Mouse (Mus musculus): Measurements from ENCODE around the gene Trit1.
"Not testable (repeated sequence)": the region's sequence is repeated elsewhere in the genome, so short reads cannot be mapped to it uniquely, and the experiment has no call there.

The Trit1 gene

DNA sequence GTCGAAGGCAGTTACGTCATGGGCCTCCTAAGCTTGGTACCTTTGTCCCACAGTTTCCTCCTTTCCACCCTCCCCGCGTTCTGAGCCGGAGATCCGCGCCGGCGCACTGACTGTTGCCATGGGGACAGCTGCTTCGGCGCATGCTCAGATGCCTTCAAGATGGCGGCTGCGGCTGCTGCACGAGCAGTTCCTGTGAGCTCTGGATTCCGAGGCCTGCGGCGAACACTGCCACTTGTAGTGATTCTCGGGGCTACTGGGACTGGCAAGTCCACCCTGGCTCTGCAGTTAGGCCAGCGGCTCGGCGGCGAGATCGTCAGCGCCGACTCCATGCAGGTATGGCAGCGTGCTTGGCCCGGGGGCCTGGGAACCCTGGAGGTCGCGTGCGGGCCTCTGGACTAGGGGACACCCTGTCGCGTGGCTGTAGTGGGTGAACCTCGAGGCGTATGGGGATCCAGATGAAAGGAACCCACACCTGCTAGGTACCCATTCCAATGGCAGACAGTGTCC is at the start of gene Trit1:
TSS of gene Trit1 (plus strand) at position 147 of the 507 bp plus-strand sequence.
- DNase-seq (ENCODE audit: low spot score) = peak; percentile 89

DNA sequence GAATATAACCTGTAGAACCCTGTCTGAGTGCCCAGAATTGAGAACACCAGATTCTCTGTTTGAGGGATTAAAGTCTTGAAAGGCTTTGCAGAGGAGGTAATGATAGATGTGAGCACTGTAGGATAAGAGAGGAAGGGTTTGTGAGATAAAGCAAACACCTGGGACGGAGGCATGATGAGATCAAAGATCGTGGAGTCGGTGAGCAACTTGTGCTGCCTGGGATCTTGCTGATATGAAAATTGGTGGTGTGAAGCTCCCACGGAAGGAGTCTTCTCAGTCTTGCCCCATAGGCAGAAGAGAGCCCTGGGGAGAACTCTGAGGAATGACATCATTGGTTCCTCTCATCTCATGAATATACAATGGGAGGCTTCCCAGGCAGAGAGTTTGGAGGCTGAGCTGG is 48.3 kb upstream of the Trit1 start:
- no peak for DNase-seq (ENCODE audit: low spot score)

DNA sequence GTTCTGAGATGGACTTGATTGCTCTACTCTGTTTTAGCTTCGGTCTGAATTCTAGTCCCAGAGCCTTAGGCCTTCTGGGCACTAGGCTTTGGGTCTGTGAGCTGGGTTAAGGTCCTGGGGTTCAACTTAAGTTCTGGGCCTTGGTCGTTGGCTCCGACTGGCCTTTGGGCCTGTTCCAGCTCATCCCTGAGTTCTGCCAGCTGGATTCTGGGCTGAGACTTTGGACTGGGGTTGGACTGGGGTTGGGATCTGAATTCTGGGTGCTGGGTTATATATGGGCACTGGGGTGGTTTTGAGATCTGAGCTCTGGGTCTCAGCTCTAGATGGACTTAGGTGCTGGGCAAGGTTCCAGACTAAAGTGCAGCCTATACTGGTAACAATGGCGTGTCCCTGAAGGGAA is 45.2 kb upstream of the Trit1 start:
- no peak for DNase-seq (ENCODE audit: low spot score)

DNA sequence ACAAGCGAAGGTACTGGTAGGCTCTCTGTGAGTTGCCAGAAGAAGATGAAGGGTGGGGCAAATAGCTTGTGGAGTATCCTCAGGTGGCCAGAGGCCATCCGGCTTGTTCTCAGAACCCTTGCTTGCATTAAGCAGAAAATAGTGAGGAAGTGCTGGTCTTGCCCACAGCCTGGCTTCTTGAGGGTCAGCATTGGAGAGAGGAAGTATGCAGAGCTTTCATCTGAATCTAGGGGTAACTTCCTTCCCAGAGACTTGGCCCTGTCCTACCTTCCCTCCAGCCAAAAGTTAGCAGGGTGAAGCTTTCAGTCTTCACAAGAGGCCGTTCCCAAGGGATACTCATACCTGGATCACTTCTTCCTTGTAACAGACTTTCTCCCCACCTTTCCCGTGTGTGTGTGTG is 44.8 kb upstream of the Trit1 start:
- no peak for DNase-seq (ENCODE audit: low spot score)

DNA sequence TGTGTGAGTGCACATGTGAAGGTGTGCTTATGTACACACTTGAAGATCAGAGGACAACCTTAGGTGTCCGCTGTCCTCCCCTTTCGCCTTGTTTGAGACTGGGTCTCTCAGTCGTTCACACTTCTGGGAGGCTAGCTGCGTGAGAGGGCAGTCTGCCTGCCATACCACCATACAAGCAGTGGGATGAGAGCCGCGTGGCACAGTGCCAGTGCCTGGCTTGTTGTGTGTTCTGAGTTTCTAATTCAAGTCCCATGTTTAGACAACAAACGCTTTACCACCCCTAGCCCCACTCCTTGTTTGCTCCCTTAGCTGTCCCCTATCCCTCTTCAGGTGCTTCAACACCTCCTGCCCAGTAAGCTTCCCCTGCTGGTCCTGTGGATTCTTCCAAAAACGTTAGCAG is 44.3 kb upstream of the Trit1 start:
- DNase-seq (ENCODE audit: low spot score) = no peak

DNA sequence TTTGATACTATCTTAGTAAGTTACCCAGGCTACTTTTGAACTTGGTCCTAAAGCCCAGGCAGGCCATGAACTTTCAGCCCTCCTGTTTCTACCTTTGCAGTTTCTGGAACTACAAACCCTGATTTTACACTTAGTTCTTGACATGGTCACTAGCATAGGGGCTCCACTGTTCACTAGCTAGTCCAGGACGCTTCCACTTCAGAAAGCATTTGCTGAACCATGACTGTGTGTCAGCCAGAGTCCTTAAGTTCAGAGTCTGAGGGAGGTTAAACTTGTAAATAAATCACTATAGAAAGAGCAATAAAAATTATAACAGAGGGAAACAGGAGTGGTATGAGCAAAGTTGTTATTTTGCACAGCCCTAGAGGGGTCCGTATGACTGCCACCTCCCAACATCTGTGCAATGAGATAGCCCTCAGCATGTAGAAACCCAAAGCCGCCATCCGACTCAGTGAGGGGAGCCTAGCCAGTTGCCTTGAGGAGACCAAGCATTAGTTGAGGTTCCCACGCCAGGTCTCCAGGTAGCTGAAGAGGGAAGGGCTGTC is 41.3 kb upstream of the Trit1 start:
- DNase-seq (ENCODE audit: low spot score) = no peak

DNA sequence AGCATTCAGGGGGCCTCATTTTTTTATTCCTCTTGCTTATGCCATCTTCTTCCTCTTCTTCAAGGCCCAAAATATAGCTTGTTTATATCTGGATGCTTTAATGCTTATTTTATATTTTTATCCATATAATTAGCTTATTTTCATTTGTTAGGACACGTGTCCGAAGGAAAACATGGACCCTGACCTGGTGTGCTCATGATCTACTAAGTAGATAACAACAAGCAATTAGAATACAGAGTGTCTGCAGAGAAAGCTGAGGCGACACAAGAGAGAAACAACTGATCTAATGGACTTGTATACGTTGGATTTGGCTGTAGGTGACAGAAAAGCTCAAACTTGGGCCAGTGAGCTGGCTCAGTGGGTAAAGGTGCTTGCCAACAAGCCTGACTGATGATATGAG is 39.5 kb upstream of the Trit1 start:
- no peak for DNase-seq (ENCODE audit: low spot score)

DNA sequence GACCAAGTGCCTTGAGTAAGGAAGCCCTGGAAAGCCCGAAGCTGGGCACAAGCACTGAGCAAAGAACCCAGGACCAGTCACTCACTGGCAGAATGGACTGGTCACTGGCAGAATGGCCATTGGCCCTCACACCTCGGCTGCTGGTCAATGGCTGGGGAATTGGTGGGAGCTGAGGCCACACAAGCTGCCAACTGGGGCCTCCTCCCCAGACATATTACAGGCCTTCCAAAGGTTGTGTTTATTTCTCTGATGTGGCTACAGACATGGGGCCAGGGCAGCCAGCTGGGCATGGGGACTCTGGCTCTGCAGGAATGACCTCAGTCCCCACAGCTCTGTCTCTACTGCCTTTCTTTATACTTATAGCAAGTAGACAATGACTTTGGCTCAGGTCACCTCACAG is 37.5 kb upstream of the Trit1 start:
- DNase-seq (ENCODE audit: low spot score) = no peak

DNA sequence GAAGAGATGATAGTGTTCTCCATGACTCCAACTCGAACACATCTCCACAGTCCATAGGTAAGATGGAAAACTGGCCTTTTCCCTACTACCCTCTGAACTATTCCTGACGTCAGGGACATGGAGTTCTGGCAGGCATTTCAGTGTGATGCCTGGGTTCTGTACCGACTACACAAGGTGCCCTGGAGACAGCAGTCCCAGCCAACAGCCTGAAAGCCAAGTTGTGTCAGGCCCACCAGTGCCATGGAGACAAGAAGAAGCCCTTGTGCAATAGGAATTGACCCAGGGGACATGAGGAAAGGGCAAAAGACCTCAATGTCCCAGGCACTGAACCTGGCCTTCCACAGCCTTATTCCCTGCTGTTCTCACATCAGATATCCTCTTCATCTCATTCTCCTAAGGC is 36.6 kb upstream of the Trit1 start:
- DNase-seq (ENCODE audit: low spot score) = no peak

DNA sequence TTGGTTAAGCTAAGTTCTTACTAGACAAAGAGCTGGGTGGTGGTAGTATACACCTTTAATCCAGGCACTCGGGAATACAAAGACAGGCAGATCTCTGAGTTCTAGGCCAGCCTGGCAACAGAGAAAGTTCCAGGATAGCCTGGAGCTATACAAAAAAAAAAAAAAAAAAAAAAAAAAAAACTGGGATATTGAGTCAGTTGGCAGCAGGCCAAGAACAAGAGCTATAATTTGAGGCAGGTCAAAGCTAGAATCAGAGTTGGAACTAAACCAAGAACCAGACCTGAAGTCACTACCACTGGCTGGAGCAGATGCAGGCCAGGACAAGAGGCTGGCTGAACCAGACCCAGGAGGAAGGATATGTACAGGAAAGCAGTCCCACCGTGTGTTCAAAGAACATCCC is 35.7 kb upstream of the Trit1 start:
- no peak for DNase-seq (ENCODE audit: low spot score)

DNA sequence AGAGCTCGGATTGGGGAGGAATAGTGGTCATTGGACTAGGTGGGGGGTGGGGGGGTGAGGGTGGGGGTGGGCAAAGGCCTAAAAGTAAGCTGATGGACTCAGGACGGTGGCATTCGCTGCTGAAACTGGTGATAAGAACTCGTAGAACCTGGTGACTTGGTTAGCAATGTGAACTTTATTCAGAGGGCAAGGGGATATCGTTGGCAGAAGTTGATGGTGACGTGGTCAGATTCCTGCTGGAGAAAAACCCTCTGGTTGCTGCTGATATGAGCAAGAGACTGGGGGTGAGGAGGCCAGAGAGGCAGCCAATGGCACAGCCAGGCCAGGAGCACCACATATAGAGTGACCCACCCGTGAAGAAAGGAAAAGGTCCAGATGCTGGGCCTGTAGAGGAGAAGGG is 35.2 kb upstream of the Trit1 start:
- no peak for DNase-seq (ENCODE audit: low spot score)

DNA sequence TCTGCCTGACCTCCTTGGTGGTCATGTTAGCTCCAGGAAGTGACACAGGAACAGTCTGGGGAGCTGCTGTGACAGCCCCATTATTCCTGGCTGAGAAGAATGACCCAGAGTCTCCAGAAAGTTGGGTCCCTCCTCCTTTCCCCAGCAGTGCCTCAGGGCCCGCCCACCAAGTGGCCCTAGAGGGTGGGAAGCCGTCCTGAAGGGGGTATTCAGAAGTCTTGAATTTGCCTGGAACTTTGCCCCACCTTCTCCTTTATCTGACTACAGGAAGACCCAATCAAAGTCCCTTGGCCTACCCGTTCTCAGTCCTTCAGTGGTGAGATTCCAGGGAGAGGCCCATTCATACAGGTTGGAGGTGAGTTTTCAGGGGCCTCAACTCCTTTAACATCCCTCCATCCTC is 34.5 kb upstream of the Trit1 start:
- no peak for DNase-seq (ENCODE audit: low spot score)

DNA sequence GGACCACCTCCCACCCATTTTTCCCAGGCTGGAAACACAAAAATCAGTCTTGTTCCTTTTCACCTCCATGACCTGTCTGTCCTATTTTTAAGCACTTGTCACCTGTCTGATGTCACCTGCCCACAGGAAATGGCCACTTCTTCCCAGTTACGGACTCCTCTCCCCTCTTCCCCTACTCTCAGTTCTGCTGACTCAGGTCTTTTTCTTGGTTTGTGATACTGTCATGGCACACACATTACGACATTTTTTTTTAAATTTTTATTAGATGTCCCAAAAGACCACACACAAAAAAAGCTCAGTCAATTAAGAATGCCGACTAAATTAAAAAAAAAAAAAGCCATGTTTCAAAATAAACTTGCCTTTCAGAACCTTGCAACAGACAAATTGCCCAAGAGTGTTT is 33.9 kb upstream of the Trit1 start:
- no peak for DNase-seq (ENCODE audit: low spot score)

DNA sequence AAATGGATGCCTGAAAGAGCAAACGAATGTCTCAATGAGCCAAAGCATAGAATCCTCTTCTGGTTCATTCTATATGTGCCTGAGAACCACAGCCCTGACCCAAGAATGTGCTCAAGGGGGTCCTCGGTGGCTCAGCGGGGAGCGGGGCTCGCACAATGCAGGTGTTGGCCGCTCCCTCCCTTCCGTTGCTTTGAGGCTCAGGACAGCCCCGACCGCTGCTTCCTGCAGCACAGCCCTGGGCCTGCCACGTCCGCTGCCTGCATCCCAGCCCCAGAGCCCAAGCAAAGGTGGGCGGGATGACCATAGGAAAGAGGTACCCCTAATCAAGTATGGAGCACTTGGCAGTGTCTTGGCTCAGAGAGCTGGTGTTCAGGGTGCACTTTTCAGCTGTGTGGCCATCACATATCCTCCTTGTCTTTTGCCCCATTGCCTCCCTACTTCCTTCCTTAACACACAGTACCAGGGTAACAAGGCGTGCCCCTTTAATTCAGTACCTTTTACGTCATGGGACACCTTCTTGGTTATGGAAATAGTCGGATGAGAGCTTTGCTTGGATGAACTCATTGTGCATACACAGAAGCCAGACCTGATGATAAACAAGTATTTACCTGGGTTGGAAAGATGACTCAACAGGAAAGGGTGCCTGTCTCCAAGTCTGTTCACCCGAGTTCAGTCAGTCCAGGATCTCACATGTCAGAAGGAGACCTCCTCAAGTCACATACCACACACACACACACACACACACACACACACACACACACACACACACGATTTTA is 32.7 kb upstream of the Trit1 start:
- no peak for DNase-seq (ENCODE audit: low spot score)

DNA sequence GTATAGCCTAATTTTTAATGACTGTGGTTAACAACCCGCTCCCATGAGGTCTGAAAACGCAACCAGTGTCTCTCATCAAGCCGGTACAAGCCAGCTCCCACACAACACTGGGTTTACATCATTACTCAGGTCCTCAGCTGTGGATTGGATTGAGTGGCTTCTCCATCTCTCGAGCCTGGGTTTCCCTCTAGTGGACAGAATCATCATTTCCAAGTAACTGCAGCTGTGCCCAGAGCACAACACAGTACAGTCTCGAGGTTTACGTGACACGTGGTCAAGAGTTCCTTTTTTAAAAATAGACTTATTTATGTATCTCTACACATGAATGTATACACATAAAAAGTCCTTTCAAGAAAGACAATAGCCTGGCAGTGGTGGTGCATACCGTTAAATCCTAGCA is 31.3 kb upstream of the Trit1 start:
- DNase-seq (ENCODE audit: low spot score) = peak; percentile 31

DNA sequence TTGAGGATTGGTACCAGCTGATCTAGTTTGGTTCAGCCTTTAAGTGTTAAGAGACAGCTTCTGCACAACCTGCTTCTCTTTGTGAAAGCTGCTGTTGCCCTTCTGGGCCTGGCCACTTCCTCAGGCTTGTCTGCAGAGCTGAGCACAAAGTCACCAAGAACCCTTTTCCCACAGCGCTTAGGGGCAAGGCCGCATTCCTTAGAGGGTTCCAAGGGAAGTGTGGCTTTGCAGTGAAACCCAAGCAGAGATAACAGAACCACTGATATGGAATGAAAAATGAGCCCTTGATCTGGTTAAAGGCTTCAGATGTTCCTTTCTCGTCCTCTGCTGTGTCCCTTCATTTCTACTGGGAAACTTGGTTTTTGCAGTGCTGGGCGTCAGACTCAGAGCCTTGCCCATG is 29.0 kb upstream of the Trit1 start:
- DNase-seq (ENCODE audit: low spot score) = peak; percentile 70

DNA sequence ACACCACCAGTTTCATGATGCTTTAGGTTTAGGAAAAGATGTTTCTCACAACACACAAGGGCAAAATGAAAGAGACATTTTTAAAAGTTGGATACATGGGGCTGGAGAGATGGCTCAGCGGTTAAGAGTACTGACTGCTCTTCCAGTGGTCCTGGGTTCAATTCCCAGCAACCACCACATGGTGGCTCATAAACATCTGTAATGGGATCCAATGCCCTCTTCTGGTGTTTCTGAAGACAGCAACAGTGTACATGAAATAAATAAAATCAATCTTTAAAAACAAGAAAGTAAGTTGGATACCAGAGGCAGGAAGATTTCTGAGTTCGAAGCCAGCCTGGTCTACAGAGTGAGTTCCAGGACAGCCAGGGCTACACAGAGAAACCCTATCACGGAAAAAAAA is 28.4 kb upstream of the Trit1 start:
- DNase-seq (ENCODE audit: low spot score) = not testable (repeated sequence)

DNA sequence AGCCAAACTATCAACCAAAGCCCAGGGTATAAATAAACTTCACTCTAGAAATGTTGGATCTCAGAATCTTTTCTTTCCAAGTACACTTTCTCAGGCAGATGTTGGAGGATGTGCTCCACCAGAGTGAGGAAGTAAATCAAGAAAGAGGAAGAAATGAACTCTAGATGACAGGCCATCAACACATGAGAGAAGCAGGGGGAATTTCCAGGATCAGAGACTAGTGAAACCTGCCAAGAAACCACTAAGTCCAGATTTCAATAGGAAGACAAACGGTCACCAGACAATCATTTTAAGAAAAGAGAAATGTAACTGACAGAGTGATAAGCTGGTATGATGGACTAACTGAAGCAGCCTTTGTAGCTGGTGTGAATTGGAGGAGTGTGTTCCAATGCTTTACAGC is 25.2 kb upstream of the Trit1 start:
- DNase-seq (ENCODE audit: low spot score) = no peak

DNA sequence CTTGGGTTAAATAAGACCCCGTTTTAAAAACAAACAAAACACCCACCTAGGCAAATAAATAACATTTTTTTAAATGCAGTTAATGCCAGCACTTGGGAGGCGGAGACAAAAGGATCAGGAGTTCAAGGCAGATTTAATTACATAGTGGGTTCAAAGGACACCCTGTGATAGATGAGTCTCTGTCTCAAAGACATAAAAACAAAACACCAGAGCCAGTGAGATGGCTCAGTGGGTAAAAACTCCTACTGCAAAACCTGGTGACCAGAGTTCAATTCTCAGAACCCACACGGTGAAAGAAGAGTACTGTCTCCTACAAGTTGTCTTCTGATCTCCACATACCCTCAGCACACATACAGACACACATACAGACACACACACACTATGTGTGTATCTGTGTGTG is 24.1 kb upstream of the Trit1 start:
- DNase-seq (ENCODE audit: low spot score) = no peak

DNA sequence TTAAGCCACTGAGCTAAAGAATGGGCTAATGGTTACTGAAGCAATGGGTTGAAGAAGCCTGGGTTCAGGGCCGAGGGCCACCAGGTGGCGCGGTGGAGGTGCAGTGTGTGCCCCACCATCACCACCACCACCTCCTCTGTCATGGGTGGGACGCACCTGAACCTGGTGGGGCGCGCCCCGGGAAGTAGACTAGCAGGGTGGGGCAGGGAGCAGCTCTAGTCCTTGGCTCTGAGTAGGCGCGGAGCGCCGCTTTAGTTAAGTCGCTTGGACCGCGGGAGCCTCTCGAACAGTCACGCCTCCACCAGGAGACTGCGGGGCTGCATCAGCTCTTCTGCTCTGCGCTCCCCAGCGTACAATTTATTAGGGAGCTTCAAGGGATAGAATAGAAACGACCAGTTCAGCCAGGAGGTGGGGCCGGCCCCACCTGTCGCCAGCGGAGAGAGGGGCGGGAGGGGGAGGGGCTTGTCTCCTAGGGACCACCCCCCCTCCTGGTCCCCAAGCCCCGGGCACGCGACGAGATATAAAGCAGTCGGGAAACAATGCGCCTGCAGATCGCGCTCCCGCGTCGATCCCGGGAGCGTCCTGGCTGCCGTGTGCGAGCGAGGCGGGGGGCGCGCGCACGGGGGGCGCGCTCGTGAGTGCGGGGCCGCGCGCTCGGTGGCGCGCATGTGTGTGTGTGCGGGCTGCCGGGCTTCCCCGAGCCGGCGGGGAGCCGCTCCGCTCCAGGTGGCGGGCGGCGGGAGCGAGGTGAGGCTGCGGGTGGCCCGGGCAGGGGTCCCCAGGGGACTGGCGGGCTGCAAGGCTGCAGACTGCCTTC is 20.8 kb upstream of the Trit1 start, which contains the start of gene Mycl:
TSS of gene Mycl (plus strand) at position 249 of the 817 bp plus-strand sequence.
- peak; percentile 48 for DNase-seq (ENCODE audit: low spot score)

DNA sequence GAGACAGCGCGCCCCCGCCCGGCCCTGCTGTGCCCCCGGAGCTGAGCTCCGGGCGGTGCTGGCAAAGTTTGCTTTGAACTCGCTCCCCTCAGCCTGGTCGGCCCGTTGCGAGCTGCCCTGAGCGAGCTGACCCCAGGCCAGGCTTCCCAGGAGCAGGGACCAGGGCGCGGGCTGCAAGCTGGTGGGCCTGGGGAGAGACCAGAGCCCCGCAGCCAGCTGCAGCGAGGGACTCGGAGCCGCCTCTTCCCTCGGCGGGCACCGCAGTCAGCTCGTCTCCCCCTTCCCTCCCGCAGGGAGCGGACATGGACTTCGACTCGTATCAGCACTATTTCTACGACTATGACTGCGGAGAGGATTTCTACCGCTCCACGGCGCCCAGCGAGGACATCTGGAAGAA is 20.2 kb upstream of the Trit1 start:
- peak; percentile 19 for DNase-seq (ENCODE audit: low spot score)

DNA sequence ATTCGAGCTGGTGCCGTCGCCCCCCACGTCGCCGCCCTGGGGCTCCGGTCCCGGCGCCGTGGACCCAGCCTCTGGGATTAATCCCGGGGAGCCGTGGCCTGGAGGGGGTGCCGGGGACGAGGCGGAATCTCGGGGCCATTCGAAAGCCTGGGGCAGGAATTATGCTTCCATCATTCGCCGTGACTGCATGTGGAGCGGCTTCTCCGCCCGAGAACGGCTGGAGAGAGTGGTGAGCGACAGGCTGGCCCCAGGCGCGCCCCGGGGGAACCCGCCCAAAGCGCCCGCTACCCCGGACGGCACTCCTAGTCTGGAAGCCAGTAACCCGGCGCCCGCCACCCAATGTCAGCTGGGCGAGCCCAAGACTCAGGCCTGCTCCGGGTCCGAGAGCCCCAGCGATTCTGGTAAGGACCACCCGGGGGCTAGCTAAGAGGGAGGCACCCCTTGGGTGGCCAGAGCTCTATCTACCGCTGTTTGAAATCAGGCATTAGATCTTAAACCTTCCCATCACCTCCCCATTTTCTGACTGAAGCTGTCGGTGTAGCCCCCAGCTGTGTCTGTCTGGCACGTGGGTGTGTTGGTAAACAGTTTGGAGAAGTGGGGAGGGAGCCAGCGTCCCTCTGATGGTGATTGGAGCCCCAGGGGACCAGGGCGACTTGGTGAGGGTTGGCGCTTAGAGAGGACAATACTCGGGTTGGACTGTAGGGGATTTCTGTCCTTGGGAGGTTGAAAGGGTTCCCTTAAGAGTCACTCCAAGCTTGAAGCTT is 19.6 kb upstream of the Trit1 start:
- DNase-seq (ENCODE audit: low spot score) = no peak

All from ovary, adult 18-20 months (tissue).